In genomic region chr5:122883652-122884235, GRCm38 (mm10) we compare ENCODE assay signal across 21 mouse cellular contexts. TPM values are rescaled to one million over a fixed set of nuclear protein-coding genes. Genes with fewer than 3 reads are reported as not detected.
DNase-seq lines count a peak whose midpoint lies in the region; ATAC-seq and TF ChIP-seq lines count a peak whose summit lies in the region.
"Had no signal": no experiment of that assay in that cellular context is flagged by ENCODE, and none has a peak within 500 bp of the region (broad histone marks: within the 10 kb centered on the region; RNA-seq: fewer than 3 reads in every experiment).

No protein-coding gene starts in this region.

- H3K9me3 ChIP-seq in kidney, embryonic 15.5 days (replicated peaks): no peaks in the 10 kb centered on the region
- H3K9me3 ChIP-seq in hindbrain, postnatal 0 days (ENCODE audit: low read length): no peaks in the 10 kb centered on the region
- H3K9me3 ChIP-seq: embryonic facial prominence, embryonic 15.5 days; forebrain, embryonic 10.5 days; hindbrain, embryonic 15.5 days had no signal

- H3K4me2 ChIP-seq in kidney, embryonic 15.5 days: no peak overlapping the region
- no peak overlapping the region for H3K4me2 ChIP-seq in hindbrain, postnatal 0 days (ENCODE audit: low read depth, low read length)
- H3K4me2 ChIP-seq: embryonic facial prominence, embryonic 15.5 days; hindbrain, embryonic 15.5 days had no signal

- H3K27me3 ChIP-seq in kidney, embryonic 15.5 days: no peaks in the 10 kb centered on the region
- no peaks in the 10 kb centered on the region for H3K27me3 ChIP-seq in hindbrain, postnatal 0 days (ENCODE audit: insufficient read depth, low read length)
- H3K27me3 ChIP-seq: embryonic facial prominence, embryonic 15.5 days; hindbrain, embryonic 15.5 days; Patski had no signal

- H3K36me3 ChIP-seq in kidney, embryonic 15.5 days: peaks cover 50% of the 10 kb centered on the region
- peaks cover 28% of the 10 kb centered on the region; the same call in 1 of the 2 replicates for H3K36me3 ChIP-seq in hindbrain, postnatal 0 days (ENCODE audit: insufficient read depth, low read length)

- DNase-seq in kidney, postnatal 10 days: no peak
- DNase-seq in 3T3-L1 (ENCODE audit: low read depth, low spot score): peak; percentile 30
- peak; percentile 54 for DNase-seq in 416B (ENCODE audit: low read depth)
- DNase-seq in lung, postnatal 36 days: peak; percentile 52
- no peak for DNase-seq in embryo, embryonic 10 days (ENCODE audit: low spot score)
- DNase-seq in layer of hippocampus, postnatal 14 days (ENCODE audit: low spot score in 2 of 2): no peak
- no peak for DNase-seq in hindbrain, postnatal 0 days (ENCODE audit: low spot score)
- DNase-seq: adrenal gland, adult 2 months; adrenal gland, postnatal 25 days; cerebellum, adult 2 months; embryo, embryonic 11 days; gastrocnemius, adult 2 months; gastrocnemius, postnatal 25 days had no signal

- no peak for ATAC-seq in kidney, embryonic 15.5 days (replicated peaks; ENCODE audit: low FRiP score)
- no peak for ATAC-seq in hindbrain, postnatal 0 days
- ATAC-seq: activated CD4-positive, CD25-positive, alpha-beta regulatory T cell, adult 4 months; forebrain, embryonic 14.5 days; Patski had no signal

- no peak for TF ChIP-seq CTCF in hindbrain, postnatal 0 days (IDR thresholded peaks at IDR 0.05; ENCODE audit: low read depth)

- H3K4me1 ChIP-seq in kidney, embryonic 15.5 days: peaks cover 57% of the 10 kb centered on the region
- no peaks in the 10 kb centered on the region for H3K4me1 ChIP-seq in hindbrain, postnatal 0 days (ENCODE audit: insufficient read depth, low read length)

- 63% methylated on average over 2 of the region's 2 CpGs for WGBS in kidney, embryonic 15.5 days
- WGBS in hindbrain, postnatal 0 days: 45% methylated on average over 2 of the region's 2 CpGs

- no peak overlapping the region for H3K4me3 ChIP-seq in kidney, embryonic 15.5 days (replicated peaks)
- H3K4me3 ChIP-seq in hindbrain, postnatal 0 days (ENCODE audit: low read length): no peak overlapping the region
- H3K4me3 ChIP-seq: embryonic facial prominence, embryonic 15.5 days; erythroblast, embryonic 14.5 days; forebrain, embryonic 10.5 days; gastrocnemius, adult 2 months; hindbrain, embryonic 15.5 days had no signal

- H3K9ac ChIP-seq in kidney, embryonic 15.5 days: no peak overlapping the region
- H3K9ac ChIP-seq in hindbrain, postnatal 0 days (replicated peaks; ENCODE audit: low read length): no peak overlapping the region
- H3K9ac ChIP-seq: embryonic facial prominence, embryonic 15.5 days; hindbrain, embryonic 15.5 days had no signal

- H3K27ac ChIP-seq in kidney, embryonic 15.5 days: 0 out of 2 replicates have a peak overlapping the region, but pooled peaks have one; percentile 32
- no peak overlapping the region for H3K27ac ChIP-seq in hindbrain, postnatal 0 days
- H3K27ac ChIP-seq: embryonic facial prominence, embryonic 15.5 days; forebrain, embryonic 10.5 days; gastrocnemius, adult 2 months; hindbrain, embryonic 15.5 days had no signal

RNA-seq across cellular contexts. Expression of gene Rnf34, which starts 33.9 kb away (rescaled TPM):
- 32.3 and 34.2 TPM in 2 replicates for polyA plus RNA-seq in kidney, embryonic 15.5 days (2015; fragmentation: Nextera tagmentation; extraction: Ambion mirVana)
- total RNA-seq in layer of hippocampus, postnatal 14 days (2021): 10 to 100 TPM; 47.1 to 53.0 TPM
- total RNA-seq in hindbrain, postnatal 0 days (2014; rRNA removed): 23.8 and 37.2 TPM in 2 replicates
- polyA plus RNA-seq in hindbrain, postnatal 0 days (2015; fragmentation: Nextera tagmentation; extraction: Ambion mirVana): 43.0 and 46.2 TPM in 2 replicates

Comparison
In these comparisons a context has a peak if more than half of its experiments do, and no peak if none do; other contexts are left out.
1. DNase-seq: peak in 3T3-L1 (single experiment), 416B (single experiment) and lung, postnatal 36 days (single experiment); none in kidney, postnatal 10 days (single experiment), embryo, embryonic 10 days (single experiment), layer of hippocampus, postnatal 14 days (0 of 2) and hindbrain, postnatal 0 days (single experiment).